Mouse (Mus musculus): ENCODE measurements around the gene Pebp1. TPM values are rescaled to one million over a fixed set of nuclear protein-coding genes. Genes with fewer than 3 reads are reported as not detected.

Pebp1 gene
- polyA plus RNA-seq (2015; fragmentation: Nextera tagmentation; extraction: Ambion mirVana): 1,104 and 1,156 TPM in 2 replicates

- ATAC-seq (replicated peaks): peak; percentile 96
- peak within 1 kb of the TSS; percentile 69 for H3K27ac ChIP-seq
Observed at GRCm38 (mm10) chr5:117286831-117287822, at the start of gene Pebp1. TSS of gene Pebp1 (minus strand) at chr5:117287625.

GRCm38 (mm10) chr5:117330457-117330856 lies 43.0 kb upstream of the Pebp1 start:
- Histone ChIP-seq H3K4me2 (no peak overlapping the region), H3K27ac (no peak overlapping the region), H3K36me3 (replicated peaks) (no peaks in the 10 kb centered on the region), H3K4me3 (no peak overlapping the region), H3K4me1 (no peaks in the 10 kb centered on the region), H3K27me3 (replicated peaks) (no peaks in the 10 kb centered on the region), H3K9ac (no peak overlapping the region), H3K9me3 (no peaks in the 10 kb centered on the region)
- WGBS: 90% methylated on average over 7 of the region's 7 CpGs
- ATAC-seq (replicated peaks): no peak

More at GRCm38 (mm10) chr5:117286831-117287822, at the start of gene Pebp1:
- Histone ChIP-seq H3K4me1 (peaks cover 33% of the 10 kb centered on the region), H3K4me2 (peak within 1 kb of the TSS; percentile 83), H3K9ac (peak within 1 kb of the TSS; percentile 82), H3K4me3 (peak within 1 kb of the TSS; percentile 94), H3K36me3 (replicated peaks) (peaks cover 13% of the 10 kb centered on the region; the same call in 1 of the 2 replicates), H3K27me3 (replicated peaks) (no peaks in the 10 kb centered on the region), H3K9me3 (no peaks in the 10 kb centered on the region)
- under 1% methylated on average over 77 of the region's 77 CpGs for WGBS

- WGBS: 77% methylated on average over 6 of the region's 6 CpGs
- Histone ChIP-seq H3K9me3 (no peaks in the 10 kb centered on the region), H3K36me3 (replicated peaks) (no peaks in the 10 kb centered on the region), H3K27ac (no peak overlapping the region), H3K27me3 (replicated peaks) (no peaks in the 10 kb centered on the region; the same call in 1 of the 2 replicates), H3K4me3 (no peak overlapping the region), H3K4me2 (no peak overlapping the region), H3K9ac (no peak overlapping the region), H3K4me1 (no peaks in the 10 kb centered on the region)
- no peak for ATAC-seq (replicated peaks)
Observed at GRCm38 (mm10) chr5:117326408-117326807, 39.0 kb upstream of the Pebp1 start.

- H3K27me3 ChIP-seq (replicated peaks): peaks cover 14% of the 10 kb centered on the region
- H3K9me3 ChIP-seq: no peaks in the 10 kb centered on the region
- 86% methylated on average over 9 of the region's 9 CpGs for WGBS
- H3K4me1 ChIP-seq: peaks cover 12% of the 10 kb centered on the region; the same call in 1 of the 2 replicates
- no peak overlapping the region for H3K9ac ChIP-seq
- H3K36me3 ChIP-seq (replicated peaks): no peaks in the 10 kb centered on the region
- no peak overlapping the region for H3K27ac ChIP-seq
- ATAC-seq (replicated peaks): no peak
- H3K4me3 ChIP-seq: no peak overlapping the region
- no peak overlapping the region for H3K4me2 ChIP-seq
Observed at GRCm38 (mm10) chr5:117323751-117324150, 36.3 kb upstream of the Pebp1 start.

- peaks cover 19% of the 10 kb centered on the region for H3K27me3 ChIP-seq (replicated peaks)
- H3K4me2 ChIP-seq: peak within 1 kb of the TSS; percentile 96
- peak within 1 kb of the TSS; percentile 52 for H3K4me3 ChIP-seq
- H3K4me1 ChIP-seq: peaks cover 23% of the 10 kb centered on the region; the same call in 1 of the 2 replicates
- no peaks in the 10 kb centered on the region for H3K9me3 ChIP-seq
- H3K27ac ChIP-seq: 0 out of 2 replicates have a peak within 1 kb of the TSS, but pooled peaks have one; percentile 7
- no peaks in the 10 kb centered on the region for H3K36me3 ChIP-seq (replicated peaks)
- H3K9ac ChIP-seq: peak within 1 kb of the TSS; percentile 47
- ATAC-seq (replicated peaks): peak; percentile 69; the same call in 1 of the 2 replicates
- WGBS: under 1% methylated on average over 81 of the region's 81 CpGs
Observed at GRCm38 (mm10) chr5:117318741-117319629, 31.6 kb upstream of the Pebp1 start, which contains the start of gene Vsig10. TSS of gene Vsig10 (plus strand) at chr5:117319083.

GRCm38 (mm10) chr5:117314587-117315428 lies 27.4 kb upstream of the Pebp1 start:
- H3K27me3 ChIP-seq (replicated peaks): peaks cover 5% of the 10 kb centered on the region
- H3K9ac ChIP-seq: no peak overlapping the region

GRCm38 (mm10) chr5:117313909-117314308 lies 26.5 kb upstream of the Pebp1 start:
- H3K36me3 ChIP-seq (replicated peaks): no peaks in the 10 kb centered on the region
- no peak overlapping the region for H3K4me3 ChIP-seq
- no peaks in the 10 kb centered on the region for H3K9me3 ChIP-seq
- H3K4me1 ChIP-seq: peaks cover 12% of the 10 kb centered on the region; the same call in 1 of the 2 replicates
- ATAC-seq (replicated peaks): no peak
- no peak overlapping the region for H3K9ac ChIP-seq
- peak overlapping the region; percentile 20; the same call in 1 of the 2 replicates for H3K4me2 ChIP-seq
- peaks cover 5% of the 10 kb centered on the region; the same call in 1 of the 2 replicates for H3K27me3 ChIP-seq (replicated peaks)
- 40% methylated on average over 10 of the region's 10 CpGs for WGBS
- no peak overlapping the region for H3K27ac ChIP-seq

More at GRCm38 (mm10) chr5:117314587-117315428, 27.4 kb upstream of the Pebp1 start:
- H3K27ac ChIP-seq: no peak overlapping the region
- 16% methylated on average over 9 of the region's 9 CpGs for WGBS
- H3K4me2 ChIP-seq: no peak overlapping the region
- no peaks in the 10 kb centered on the region for H3K9me3 ChIP-seq
- H3K36me3 ChIP-seq (replicated peaks): no peaks in the 10 kb centered on the region
- peaks cover 21% of the 10 kb centered on the region; the same call in 1 of the 2 replicates for H3K4me1 ChIP-seq
- no peak overlapping the region for H3K4me3 ChIP-seq
- ATAC-seq (replicated peaks): no peak

GRCm38 (mm10) chr5:117313420-117313819 lies 26.0 kb upstream of the Pebp1 start:
- peak overlapping the region; percentile 20; the same call in 1 of the 2 replicates for H3K4me2 ChIP-seq

GRCm38 (mm10) chr5:117307699-117308098 lies 20.3 kb upstream of the Pebp1 start:
- Histone ChIP-seq H3K9me3 (no peaks in the 10 kb centered on the region), H3K4me2 (no peak overlapping the region)
- 34% methylated on average over 11 of the region's 11 CpGs for WGBS

More at GRCm38 (mm10) chr5:117313420-117313819, 26.0 kb upstream of the Pebp1 start:
- Histone ChIP-seq H3K27ac (no peak overlapping the region), H3K9me3 (no peaks in the 10 kb centered on the region), H3K36me3 (replicated peaks) (no peaks in the 10 kb centered on the region), H3K9ac (no peak overlapping the region), H3K4me3 (no peak overlapping the region), H3K27me3 (replicated peaks) (peaks cover 5% of the 10 kb centered on the region; the same call in 1 of the 2 replicates), H3K4me1 (peaks cover 7% of the 10 kb centered on the region; the same call in 1 of the 2 replicates)
- 29% methylated on average over 14 of the region's 14 CpGs for WGBS
- no peak for ATAC-seq (replicated peaks)

GRCm38 (mm10) chr5:117306826-117307225 lies 19.4 kb upstream of the Pebp1 start:
- no peak overlapping the region for H3K4me3 ChIP-seq
- WGBS: 96% methylated on average over 2 of the region's 2 CpGs
- no peak overlapping the region for H3K27ac ChIP-seq
- H3K9ac ChIP-seq: no peak overlapping the region
- no peaks in the 10 kb centered on the region for H3K9me3 ChIP-seq
- ATAC-seq (replicated peaks): no peak
- no peaks in the 10 kb centered on the region for H3K36me3 ChIP-seq (replicated peaks)
- no peaks in the 10 kb centered on the region for H3K27me3 ChIP-seq (replicated peaks)
- no peaks in the 10 kb centered on the region for H3K4me1 ChIP-seq
- no peak overlapping the region for H3K4me2 ChIP-seq

More at GRCm38 (mm10) chr5:117307699-117308098, 20.3 kb upstream of the Pebp1 start:
- H3K9ac ChIP-seq: no peak overlapping the region
- ATAC-seq (replicated peaks): no peak
- no peaks in the 10 kb centered on the region for H3K27me3 ChIP-seq (replicated peaks)
- no peaks in the 10 kb centered on the region for H3K36me3 ChIP-seq (replicated peaks)
- no peaks in the 10 kb centered on the region for H3K4me1 ChIP-seq
- no peak overlapping the region for H3K4me3 ChIP-seq
- no peak overlapping the region for H3K27ac ChIP-seq

GRCm38 (mm10) chr5:117305754-117306153 lies 18.3 kb upstream of the Pebp1 start:
- no peaks in the 10 kb centered on the region for H3K36me3 ChIP-seq (replicated peaks)
- no peaks in the 10 kb centered on the region for H3K4me1 ChIP-seq
- no peak overlapping the region for H3K9ac ChIP-seq
- WGBS: 89% methylated on average over 5 of the region's 5 CpGs
- no peaks in the 10 kb centered on the region for H3K27me3 ChIP-seq (replicated peaks)
- no peak overlapping the region for H3K4me3 ChIP-seq
- no peaks in the 10 kb centered on the region for H3K9me3 ChIP-seq
- no peak overlapping the region for H3K4me2 ChIP-seq
- ATAC-seq (replicated peaks): no peak
- no peak overlapping the region for H3K27ac ChIP-seq
